Mouse (Mus musculus) myocyte (in vitro differentiated cells): ENCODE data around the gene Ltc4s.

Experiments
- CEBPB ChIP-seq: IDR thresholded peaks from 2 replicates; pipeline ENCODE4 v1.6.1; 2011; ENCODE audit warnings: mild to moderate bottlenecking, moderate library complexity; ENCODE audit not compliant: poor library complexity, insufficient read depth, severe bottlenecking
- E2F4 ChIP-seq: IDR thresholded peaks from one replicate; pipeline ENCODE4 v1.6.1; 2011; ENCODE audit warnings: mild to moderate bottlenecking, control low read depth, moderate library complexity; ENCODE audit not compliant: insufficient read depth
- MAX ChIP-seq: IDR thresholded peaks from one replicate; pipeline ENCODE4 v1.6.1; 2011; ENCODE audit warnings: low read depth, mild to moderate bottlenecking, control low read depth
- MYOD1 ChIP-seq, 3 experiments: IDR thresholded peaks; one replicate each; pipeline ENCODE4 v1.6.1; 2011; ENCODE audit warnings: control low read depth in 2 of 3, low read depth in 2 of 3, mild to moderate bottlenecking in 2 of 3, moderate library complexity in 1 of 3; ENCODE audit not compliant: insufficient read length in 2 of 3, control insufficient read depth in 1 of 3
- MYOG ChIP-seq, 3 experiments: IDR thresholded peaks; one replicate each; pipeline ENCODE4 v1.6.1; 2011; ENCODE audit warnings: control low read depth in 2 of 3, low read depth in 2 of 3, mild to moderate bottlenecking in 2 of 3; ENCODE audit not compliant: insufficient read length in 2 of 3, control insufficient read depth in 1 of 3, insufficient read depth in 1 of 3
- POLR2A ChIP-seq: IDR thresholded peaks from one replicate; pipeline ENCODE4 v1.6.1; 2011; ENCODE audit warnings: low read depth, mild to moderate bottlenecking, control low read depth, moderate library complexity; ENCODE audit not compliant: insufficient read length
- POLR2AphosphoS2 ChIP-seq: IDR thresholded peaks from one replicate; pipeline ENCODE4 v1.6.1; 2011; ENCODE audit warnings: low read depth, control low read depth; ENCODE audit not compliant: insufficient read length
- REST ChIP-seq: IDR thresholded peaks from one replicate; pipeline ENCODE4 v1.6.1; 2011; ENCODE audit warnings: mild to moderate bottlenecking, control low read depth, moderate library complexity; ENCODE audit not compliant: insufficient read depth, insufficient read length
- SRF ChIP-seq: IDR thresholded peaks from one replicate; pipeline ENCODE4 v1.6.1; 2011; ENCODE audit warnings: low read depth; ENCODE audit not compliant: control insufficient read depth, insufficient read length
- TCF12 ChIP-seq: IDR thresholded peaks from one replicate; pipeline ENCODE4 v1.6.1; 2011; ENCODE audit warnings: mild to moderate bottlenecking, control low read depth; ENCODE audit not compliant: poor library complexity, insufficient read depth, severe bottlenecking
- TCF3 ChIP-seq: IDR thresholded peaks from one replicate; pipeline ENCODE4 v1.6.1; 2011; ENCODE audit warnings: low read depth, control low read depth; ENCODE audit not compliant: insufficient read length
- USF1 ChIP-seq: IDR thresholded peaks from one replicate; pipeline ENCODE4 v1.6.1; 2011; ENCODE audit warnings: low read depth, mild to moderate bottlenecking, control low read depth, moderate library complexity

DNA sequence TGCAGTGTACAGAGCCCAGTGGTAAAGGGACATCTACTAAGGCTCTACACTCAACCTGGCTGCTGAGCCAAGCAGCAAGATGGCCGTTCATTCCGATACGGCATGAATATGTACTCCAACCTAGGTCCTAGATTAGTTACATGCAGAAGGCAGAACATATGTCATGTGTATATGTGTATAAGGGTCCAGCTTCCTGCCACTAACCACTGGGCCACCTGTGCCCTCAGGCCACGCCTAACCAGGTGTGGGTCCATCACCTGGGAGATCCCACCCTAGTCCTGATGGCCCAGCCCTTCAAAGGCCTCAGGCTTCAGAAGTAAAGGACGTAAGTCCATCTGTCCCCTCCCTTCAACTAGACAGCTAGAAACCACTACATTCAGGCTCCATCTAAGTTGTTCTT, 30.4 kb downstream of the Ltc4s start:
- TF ChIP-seq POLR2A (no peak), MYOG (IDR thresholded peaks at IDR 0.05; ENCODE audit: control insufficient read depth in 1 of 3, insufficient read depth in 1 of 3, insufficient read length in 2 of 3, low read depth in 2 of 3) (no peak), E2F4 (no peak), MAX (no peak), CEBPB (no peak), MYOD1 (IDR thresholded peaks at IDR 0.05; ENCODE audit: control insufficient read depth in 1 of 3, insufficient read length in 2 of 3, low read depth in 2 of 3) (no peak), SRF (no peak), POLR2AphosphoS2 (peak; percentile 78), USF1 (no peak), TCF12 (no peak), REST (no peak), TCF3 (no peak)
